Mouse (Mus musculus) retina, embryonic 14.5 days (tissue): ENCODE data around the gene Nup62.
"Not testable (repeated sequence)": the region's sequence is repeated elsewhere in the genome, so short reads cannot be mapped to it uniquely, and the experiment has no call there.

ENCODE experiments used
- DNase-seq: peaks from one replicate; pipeline ENCODE4 v3.0.0-alpha.2; 2015; ENCODE audit warnings: low spot score

Gene Nup62

GRCm38 (mm10) chr7:44863982-44864494, 48.1 kb downstream of the Nup62 start:
- DNase-seq, result no peak

- DNase-seq, result no peak
These were observed 49.0 kb downstream of the Nup62 start for GRCm38 (mm10) chr7:44864595-44865542.

GRCm38 (mm10) chr7:44866276-44867009, 50.6 kb downstream of the Nup62 start:
- peak; percentile 34 for DNase-seq

- no peak for DNase-seq
These were observed 51.3 kb downstream of the Nup62 start for GRCm38 (mm10) chr7:44867010-44867702.

GRCm38 (mm10) chr7:44867802-44868201, 51.9 kb downstream of the Nup62 start:
- no peak for DNase-seq

GRCm38 (mm10) chr7:44868465-44868864, 52.6 kb downstream of the Nup62 start:
- no peak for DNase-seq

GRCm38 (mm10) chr7:44868919-44869696, 53.2 kb downstream of the Nup62 start:
- DNase-seq, result peak; percentile 67

- peak; percentile 96 for DNase-seq
These were observed 54.0 kb downstream of the Nup62 start, which contains the start of gene Ptov1 for GRCm38 (mm10) chr7:44869697-44870528. TSS of gene Ptov1 (minus strand) at chr7:44869788.

- DNase-seq, result no peak
These were observed 54.7 kb downstream of the Nup62 start for GRCm38 (mm10) chr7:44870614-44871013.

GRCm38 (mm10) chr7:44871181-44871580, 55.3 kb downstream of the Nup62 start:
- no peak for DNase-seq

GRCm38 (mm10) chr7:44871774-44872173, 55.9 kb downstream of the Nup62 start:
- DNase-seq, result not testable (repeated sequence)

GRCm38 (mm10) chr7:44877833-44878232, 61.9 kb downstream of the Nup62 start:
- DNase-seq, result no peak
